Mouse (Mus musculus): ENCODE measurements around the gene Zfp51.
"Not testable (repeated sequence)": the region's sequence is repeated elsewhere in the genome, so short reads cannot be mapped to it uniquely, and the experiment has no call there.

Zfp51 gene

DNA sequence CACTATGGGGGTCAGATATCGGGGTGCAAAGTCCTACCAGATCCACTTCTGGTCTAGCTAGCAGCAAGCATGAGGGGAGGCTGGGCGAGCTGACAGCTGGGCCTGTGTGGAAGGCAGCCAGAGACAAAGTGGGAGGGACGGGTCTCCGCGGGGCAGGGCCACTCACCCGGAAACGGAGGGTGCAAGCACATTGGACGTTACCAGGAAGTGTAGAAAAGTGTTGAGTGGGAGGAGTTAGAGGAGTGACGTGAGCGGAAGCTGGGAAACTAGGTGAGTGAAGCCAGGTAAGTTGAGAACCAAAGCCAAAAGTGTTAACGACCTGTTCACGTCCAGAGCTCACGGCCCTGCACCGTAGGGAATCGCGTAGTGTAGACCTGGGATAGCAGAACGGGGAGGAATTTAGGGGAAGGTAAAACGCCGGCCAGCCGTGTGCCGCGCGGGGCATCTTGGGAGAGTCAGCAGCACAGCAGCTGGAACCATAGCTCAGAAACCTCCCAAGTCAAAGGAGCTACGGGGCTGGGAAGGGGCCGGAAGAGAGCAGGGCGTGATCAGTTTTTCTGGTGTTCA lies at the start of gene Zfp51:
TSS of gene Zfp51 (plus strand) at position 237 of the 567 bp plus-strand sequence.
- DNase-seq (ENCODE audit: low spot score) = peak; percentile 97

GRCm38 (mm10) chr17:21422664-21423599 lies 27.2 kb upstream of the Zfp51 start, which contains the start of gene Zfp54:
TSS of gene Zfp54 (plus strand) at chr17:21423227.
- DNase-seq (ENCODE audit: low spot score) = peak; percentile 80

DNA sequence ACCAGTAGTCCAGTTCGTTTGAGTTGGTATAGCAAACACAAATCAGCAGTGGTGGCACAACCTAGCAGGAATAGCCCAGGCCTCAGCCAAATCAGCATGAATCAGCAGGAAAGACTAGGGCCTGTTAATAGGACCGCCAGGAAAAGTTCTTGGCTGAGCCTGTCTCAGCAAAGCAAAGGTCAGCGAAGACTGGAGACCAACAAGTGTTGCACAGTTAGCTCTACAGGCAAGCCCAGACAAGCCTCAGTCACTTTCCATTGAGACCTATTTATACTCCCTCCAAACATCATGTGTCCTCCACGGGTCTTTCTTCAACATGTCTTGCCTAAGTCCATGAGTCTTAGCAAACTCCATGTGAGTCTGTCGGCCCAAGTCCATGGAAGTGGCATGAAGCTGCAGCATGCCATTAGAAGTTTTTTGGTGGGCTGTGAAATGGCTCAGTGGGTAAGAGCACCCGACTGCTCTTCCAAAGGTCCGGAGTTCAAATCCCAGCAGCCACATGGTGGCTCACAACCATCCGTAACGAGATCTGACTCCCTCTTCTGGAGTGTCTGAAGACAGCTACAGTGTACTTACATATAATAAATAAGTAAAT lies 11.3 kb upstream of the Zfp51 start:
- not testable (repeated sequence) for DNase-seq (ENCODE audit: low spot score)

DNA sequence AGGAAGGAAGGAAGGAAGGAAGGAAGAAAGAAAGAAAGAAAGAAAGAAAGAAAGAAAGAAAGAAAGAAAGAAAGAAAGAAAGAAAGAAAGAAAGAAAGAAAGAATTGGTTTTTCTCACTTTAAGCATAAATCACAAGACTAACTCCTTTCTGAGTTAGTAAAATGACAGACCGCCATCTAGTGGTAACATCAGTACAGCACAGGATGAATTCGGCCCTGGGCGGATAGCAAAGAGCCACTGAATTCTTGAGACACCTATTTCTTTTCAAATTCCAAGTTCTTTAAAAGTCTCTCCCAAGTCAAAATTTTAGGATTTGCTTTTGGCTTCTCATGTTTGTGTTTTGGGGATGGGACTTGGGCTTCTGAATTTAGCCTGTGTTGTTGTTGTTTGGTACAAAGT lies 505 bp upstream of the Zfp51 start:
- peak; percentile 82 for DNase-seq (ENCODE audit: low spot score)

DNA sequence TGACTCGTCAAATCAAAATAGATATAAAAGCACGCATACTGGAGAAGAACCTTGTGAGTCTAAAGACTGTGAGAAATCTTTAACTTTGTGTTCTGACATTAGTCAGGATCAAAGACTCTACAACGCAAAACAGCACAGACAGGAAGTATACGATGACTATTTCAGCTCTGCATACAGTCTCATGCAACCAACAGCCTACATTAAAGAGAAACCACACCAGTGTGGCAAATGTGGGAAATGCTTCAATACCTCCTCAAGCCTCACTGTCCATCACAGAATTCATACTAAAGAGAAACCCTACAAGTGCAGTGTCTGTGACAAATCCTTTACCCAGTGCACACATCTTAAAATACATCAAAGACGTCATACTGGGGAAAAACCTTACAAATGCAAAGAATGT lies 13.4 kb downstream of the Zfp51 start:
- DNase-seq (ENCODE audit: low spot score) = peak; percentile 77

GRCm38 (mm10) chr17:21472032-21472652 lies 22.0 kb downstream of the Zfp51 start:
- no peak for DNase-seq (ENCODE audit: low spot score)

- no peak for DNase-seq (ENCODE audit: low spot score)
Observed at GRCm38 (mm10) chr17:21472653-21473307, 22.6 kb downstream of the Zfp51 start.

GRCm38 (mm10) chr17:21473362-21474190 lies 23.4 kb downstream of the Zfp51 start:
- peak; percentile 66 for DNase-seq (ENCODE audit: low spot score)

- DNase-seq (ENCODE audit: low spot score) = peak; percentile 78
Observed at GRCm38 (mm10) chr17:21474729-21475128, 24.6 kb downstream of the Zfp51 start.

GRCm38 (mm10) chr17:21475290-21475689 lies 25.1 kb downstream of the Zfp51 start:
- not testable (repeated sequence) for DNase-seq (ENCODE audit: low spot score)

DNA sequence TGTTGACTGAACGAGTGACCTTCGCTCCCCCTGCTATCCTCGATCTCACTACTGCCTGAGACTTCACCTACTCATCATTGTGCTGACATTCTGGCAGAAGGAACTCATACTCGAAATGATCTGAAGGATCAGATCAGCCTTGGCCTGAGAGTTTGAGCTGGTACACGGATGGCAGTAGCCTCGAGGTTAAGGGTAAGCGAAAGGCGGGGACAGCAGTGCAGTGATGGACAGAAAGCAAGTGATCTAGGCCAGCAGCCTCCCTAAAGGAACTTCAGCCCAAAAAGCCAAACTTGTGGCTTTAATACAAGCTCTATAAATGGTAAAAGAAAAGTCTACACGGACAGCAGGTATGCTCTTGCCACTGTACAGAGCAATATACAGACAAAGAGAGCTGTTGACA lies 26.2 kb downstream of the Zfp51 start:
- DNase-seq (ENCODE audit: low spot score) = not testable (repeated sequence)

DNA sequence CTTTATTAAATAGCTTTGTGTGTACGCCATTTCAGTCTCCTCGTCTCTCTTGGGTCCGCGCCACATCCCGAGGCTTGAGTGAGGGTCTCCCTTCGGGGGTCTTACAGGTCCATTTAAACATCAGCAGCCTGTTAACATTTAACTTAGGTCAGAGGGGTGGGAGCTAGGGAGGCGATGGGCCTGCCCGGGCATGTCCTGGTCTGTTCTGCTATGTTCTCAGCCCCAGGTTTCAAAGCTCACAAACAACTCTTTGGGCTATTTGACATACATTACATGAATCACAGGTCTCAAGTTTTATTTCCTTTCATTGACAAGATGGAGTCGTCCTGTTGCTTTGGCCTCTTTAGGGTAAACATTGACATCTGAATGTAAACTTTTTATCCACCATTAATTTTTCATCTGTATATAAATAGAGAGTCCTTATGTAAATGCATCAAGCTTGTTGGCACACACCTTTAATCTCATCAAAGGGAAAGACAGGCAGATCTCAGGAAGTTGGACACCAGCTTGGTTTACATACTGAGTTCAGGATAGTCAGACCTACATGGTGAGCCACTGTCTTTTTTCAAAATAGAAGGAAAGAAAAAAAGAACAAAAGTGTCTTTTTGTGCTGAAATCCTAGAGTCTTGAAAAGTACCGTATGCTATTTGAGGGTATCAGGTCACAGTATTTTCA lies 28.1 kb downstream of the Zfp51 start:
- DNase-seq (ENCODE audit: low spot score) = not testable (repeated sequence)

GRCm38 (mm10) chr17:21488760-21489499 lies 38.8 kb downstream of the Zfp51 start, which contains the start of gene Zfp53:
TSS of gene Zfp53 (plus strand) at chr17:21488998.
- DNase-seq (ENCODE audit: low spot score) = peak; percentile 87

- no peak for DNase-seq (ENCODE audit: low spot score)
Observed at GRCm38 (mm10) chr17:21489500-21490001, 39.4 kb downstream of the Zfp51 start.

GRCm38 (mm10) chr17:21501365-21501764 lies 51.2 kb downstream of the Zfp51 start:
- no peak for DNase-seq (ENCODE audit: low spot score)

DNA sequence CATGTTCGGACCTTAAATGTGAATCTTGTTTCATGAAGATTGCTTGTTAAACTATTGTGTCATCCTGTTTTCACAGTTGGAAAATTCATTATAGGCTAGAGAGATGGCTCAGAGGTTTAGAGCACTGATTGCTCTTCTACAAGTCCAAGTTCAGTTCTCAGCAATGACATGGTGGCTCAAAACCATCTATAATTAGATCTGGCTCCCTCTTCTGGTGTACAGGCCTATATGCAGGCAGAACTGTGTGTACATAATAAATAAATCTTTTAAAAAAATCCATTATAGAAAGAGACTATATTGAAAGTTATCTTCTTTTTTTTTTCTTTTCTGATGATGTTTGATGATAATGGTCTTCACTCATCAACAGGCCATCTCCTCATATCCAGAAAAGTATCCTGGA lies 54.4 kb downstream of the Zfp51 start:
- peak; percentile 9 for DNase-seq (ENCODE audit: low spot score)

DNA sequence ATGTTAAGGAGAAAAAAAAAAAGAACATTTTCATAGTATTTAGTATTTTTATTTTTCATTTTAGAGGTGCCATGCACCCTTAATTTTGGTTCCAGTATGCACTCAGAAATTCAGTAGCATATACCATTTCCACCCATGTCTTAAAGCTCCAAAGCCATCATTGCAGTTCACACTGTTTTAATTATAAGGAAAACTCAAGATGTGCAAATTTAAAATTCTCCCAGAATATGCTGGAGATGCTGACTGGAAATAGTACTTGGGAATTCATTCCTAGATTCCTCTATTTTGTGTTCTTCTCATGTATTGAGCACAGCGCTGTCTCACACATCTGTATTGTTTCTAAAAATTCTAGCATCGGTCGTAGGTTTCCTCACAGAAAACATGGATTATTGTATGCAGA lies 56.1 kb downstream of the Zfp51 start:
- no peak for DNase-seq (ENCODE audit: low spot score)

- DNase-seq (ENCODE audit: low spot score) = no peak
Observed at GRCm38 (mm10) chr17:21509756-21510155, 59.6 kb downstream of the Zfp51 start.
